Mouse (Mus musculus) cerebellum, adult 11-12 months (tissue): ENCODE data around the gene Psap.
"Not testable (repeated sequence)": the region's sequence is repeated elsewhere in the genome, so short reads cannot be mapped to it uniquely, and the experiment has no call there.

ENCODE experiments used
- DNase-seq: peaks from one replicate; pipeline ENCODE4 v3.0.0; 2022

The Psap gene

DNA sequence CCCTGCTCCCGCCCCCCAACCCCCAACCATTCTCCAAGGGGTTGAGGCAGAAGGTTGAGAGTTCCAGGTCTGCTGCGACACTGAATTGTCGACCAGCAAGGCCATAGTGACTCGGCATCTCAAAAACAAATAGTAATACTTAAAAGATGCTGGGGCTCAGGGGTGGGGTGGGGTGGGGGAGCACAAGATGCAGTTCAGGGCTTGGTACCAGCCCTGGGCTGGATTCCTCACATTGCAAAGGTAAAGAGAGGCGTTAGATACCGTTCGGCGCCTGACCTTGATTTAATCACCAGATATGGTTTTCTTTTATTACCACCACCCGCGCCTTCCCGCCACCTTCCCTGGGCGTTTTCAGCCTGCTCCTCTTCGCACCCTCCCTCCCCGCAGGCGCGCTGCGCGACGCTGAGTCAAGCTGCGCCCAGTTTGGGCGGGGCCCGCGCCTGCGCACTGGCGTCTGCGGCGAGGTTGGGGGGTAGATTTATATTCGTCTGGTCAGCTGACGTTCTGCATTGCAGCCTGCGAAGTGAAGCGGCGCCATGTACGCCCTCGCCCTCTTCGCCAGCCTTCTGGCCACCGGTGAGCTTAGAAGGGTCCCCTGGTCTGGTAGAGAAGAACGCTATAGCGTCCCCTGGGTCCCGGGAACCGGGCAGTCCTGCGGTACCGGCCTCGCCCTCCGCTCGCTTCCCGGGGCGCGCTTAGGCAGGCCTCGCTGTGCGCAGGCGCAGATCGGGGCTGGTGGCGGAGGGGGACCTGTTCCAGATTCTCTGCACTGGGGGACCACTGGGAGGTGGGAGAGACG lies at the start of gene Psap:
Psap (plus strand) TSS at position 421 of the 799 bp plus-strand sequence.
- DNase-seq = peak; percentile 96

DNA sequence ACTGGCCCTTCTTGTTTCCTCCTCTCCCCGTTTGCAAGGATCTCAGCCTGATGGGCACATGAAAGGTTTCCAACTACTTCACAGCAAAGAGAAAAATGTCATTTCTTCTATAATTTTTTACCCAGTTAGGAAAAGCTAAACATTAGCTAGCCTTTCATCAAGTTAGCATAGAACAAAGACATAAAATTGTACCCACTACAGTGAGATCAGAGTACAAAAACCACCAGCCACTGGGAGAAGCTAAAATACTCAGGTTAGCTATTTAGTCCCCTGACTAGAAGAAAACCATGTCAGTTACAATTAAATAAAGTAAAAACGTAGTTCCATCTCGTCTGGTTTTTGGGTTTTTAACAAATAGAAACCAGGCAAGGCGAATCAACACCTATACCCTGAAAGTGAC lies 49.8 kb upstream of the Psap start:
- no peak for DNase-seq

DNA sequence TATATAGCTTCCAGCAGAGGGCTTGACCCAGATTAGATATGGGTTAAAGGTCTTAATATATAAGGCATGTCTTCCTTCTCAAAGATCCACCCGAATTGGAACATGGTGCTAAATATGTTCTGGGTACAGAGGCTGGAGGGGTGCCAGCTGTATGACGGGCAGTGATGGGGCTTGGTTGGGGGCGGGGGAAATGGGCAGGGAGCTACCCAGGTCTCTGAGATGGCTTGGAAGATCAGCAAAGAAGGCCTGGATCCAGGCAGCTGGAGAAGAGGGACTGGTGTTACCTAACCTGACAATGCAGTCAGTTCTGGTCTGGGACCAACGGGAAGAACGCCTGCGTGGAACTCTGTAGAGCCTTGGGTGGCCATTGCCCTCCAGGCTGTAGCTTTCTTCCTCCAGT lies 48.3 kb upstream of the Psap start:
- DNase-seq = no peak

DNA sequence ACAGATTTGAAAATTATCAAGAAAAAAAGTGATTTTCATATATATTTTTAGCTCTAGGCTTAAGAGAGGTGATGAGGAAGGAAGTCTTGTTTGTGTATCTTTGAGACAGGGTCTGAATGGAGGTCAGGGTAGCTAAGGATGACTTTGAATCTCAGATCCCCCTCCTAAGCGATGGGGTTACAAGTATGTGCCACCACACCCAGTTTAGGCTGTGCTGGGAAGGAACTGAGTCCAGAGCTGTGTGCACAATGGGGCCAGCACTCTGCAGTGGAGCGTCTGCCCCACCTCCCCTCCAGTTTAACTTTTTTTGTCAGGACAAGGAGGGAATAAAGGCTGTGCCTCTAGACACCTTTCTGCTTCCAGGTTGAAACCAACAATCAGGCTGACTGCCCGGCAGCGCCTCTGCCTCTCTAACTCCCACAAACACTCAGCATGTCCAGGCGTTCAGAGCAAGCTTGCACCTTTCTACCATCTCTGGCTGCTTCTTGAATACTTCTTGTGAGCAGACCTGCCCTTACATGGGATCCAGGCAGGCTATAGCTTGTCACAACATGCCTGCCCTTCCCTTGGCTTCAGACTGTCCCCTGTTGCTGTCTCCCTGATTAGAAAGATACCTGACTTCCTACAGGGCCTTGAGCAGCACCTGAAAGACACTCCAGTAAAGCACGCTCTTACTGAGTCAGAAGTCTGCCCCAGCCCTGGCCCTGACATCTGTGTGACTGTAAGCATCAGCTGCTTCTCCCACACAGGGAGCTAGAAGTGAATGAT lies 46.9 kb upstream of the Psap start:
- no peak for DNase-seq

DNA sequence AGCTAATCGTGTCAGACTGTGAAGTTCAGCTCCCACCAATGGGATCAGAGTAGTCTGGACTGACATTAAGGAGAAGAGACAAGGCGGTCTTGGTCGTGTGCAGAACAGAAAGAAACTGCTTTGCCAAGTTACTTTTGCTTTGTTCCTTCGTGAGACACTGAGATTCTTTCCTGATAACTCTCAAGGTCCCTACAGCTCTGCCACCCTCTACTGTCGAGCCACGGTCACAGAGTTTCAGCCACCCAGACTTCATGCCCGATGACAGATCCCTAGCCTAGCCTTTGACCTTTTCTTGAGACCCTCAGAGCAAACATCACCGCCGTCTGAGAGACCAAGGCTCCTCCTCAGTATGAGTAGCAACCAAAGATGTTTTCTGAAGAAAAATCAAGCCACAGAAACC lies 43.4 kb upstream of the Psap start:
- no peak for DNase-seq

DNA sequence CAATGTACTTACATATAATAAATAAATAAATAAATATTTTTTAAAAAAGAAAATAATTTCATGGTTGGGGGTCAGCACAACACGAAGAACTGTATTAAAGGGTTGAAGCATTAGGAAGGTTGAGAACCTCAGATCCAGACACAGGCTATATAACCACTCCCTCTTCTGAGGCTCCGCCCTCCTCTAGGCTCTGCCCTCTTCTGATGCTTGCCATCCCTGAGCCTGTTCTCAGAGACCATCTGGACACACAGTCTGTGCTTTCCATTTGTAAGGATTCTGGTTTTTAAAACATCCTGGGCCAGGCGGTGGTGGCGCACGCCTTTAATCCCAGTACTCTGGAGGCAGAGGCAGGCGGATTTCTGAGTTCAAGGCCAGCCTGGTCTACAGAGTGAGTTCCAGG lies 41.6 kb upstream of the Psap start:
- DNase-seq = not testable (repeated sequence)

DNA sequence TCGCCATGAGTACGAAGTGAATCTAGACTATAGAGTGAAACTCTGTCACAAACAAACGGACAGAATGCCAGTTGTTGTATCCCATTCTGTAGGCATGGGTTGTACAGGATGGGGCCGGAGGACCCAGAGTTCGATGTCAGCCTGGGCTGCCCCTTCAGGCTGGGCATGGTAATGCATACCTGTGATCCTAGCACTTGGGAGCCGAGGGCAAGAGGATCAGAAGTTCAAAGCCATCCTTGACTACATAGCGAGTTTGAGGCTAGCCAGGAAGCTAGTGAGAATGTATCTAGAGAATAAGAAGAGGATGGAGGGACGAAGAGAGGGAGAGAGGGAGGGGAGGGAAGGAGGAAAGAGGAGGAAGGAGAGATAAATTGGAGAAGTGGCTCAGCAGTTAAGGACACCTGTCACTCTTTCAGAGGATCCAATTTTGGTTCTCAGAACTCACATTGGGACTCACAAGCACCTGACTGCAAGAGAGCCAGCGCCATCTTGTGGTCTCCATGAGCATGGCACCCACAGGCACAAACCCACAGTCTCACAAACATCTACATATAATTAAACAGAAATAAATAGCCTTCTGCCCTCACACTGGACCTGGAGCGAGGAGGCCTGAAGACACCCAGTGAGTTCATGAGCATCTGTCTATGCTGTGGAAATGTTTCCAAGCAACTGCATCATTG lies 39.8 kb upstream of the Psap start:
- peak; percentile 32 for DNase-seq

DNA sequence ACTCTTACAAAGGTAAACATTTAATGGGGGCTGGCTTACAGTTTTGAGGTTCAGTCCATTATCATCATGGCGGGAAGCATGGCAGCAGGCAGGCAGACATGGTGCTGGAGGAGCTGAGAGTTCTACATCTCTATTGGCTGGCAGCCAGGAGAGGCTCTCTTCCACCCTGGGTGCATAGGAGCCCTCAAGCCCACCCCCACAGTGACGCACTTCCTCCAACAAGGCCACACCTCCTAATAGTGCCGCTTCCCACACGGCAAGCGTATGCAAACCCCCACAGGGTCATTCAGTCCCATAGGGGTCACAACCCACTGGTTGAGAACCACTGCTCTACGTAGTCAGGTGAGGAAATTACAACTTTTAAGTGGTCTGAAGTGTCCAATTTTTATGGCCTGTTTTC lies 37.0 kb upstream of the Psap start:
- DNase-seq = no peak

DNA sequence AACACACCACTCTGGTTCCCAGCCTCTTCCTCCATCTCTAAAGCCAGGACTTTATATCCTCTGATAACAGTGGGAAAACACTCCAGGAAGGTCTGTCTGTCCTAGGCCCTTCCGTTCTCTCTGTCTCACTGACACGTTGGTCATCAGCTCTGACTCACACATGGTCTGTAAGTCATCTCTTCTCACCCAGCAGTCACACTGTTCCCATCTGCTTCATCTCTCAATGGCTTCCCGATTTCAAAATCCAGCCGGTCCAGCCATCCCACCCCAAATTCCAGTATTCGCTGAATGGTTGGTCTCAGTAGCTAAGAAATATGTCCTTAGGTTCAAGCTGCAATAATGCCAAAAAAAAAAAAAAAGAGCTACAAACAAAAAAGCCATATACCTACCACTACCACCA lies 33.5 kb upstream of the Psap start:
- no peak for DNase-seq

DNA sequence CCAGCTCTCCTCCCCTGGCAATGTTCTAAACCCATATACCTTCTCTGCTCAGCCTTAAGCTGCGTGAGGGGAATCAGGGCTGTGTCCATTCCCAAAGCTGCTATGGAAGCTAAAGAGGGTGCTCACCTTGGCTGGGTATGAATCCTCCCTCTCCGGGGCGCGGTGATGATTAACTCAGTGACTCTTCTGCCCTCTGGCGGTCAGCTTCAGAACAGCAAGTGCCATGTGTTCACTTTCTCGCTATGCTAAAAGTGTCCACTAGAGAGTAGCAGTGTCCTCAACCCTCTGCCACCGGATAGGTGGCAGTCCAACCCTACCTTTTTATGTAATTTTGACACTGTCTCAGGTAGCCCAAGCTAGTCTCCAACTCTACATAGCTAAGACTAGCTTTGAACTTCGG lies 32.4 kb upstream of the Psap start:
- DNase-seq = peak; percentile 83

DNA sequence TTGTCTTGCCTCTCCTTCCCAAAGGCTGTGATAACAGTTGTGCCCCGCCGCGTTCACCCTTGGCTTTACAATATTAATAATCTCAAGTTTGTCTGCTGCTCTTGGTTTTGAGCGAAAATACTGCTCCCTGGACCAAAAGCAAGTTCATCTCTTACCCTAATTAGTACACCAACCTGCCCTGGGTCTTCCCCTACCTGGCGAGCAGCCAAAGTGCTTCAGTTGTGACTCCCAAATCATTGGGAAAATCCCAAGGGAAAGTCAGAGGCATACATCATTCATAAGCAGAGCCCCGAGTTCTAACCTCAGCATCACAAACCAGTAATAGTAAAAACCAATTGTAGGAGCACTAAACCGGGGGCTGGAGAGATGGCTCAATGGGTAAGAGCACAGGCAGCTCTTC lies 31.8 kb upstream of the Psap start:
- DNase-seq = no peak

DNA sequence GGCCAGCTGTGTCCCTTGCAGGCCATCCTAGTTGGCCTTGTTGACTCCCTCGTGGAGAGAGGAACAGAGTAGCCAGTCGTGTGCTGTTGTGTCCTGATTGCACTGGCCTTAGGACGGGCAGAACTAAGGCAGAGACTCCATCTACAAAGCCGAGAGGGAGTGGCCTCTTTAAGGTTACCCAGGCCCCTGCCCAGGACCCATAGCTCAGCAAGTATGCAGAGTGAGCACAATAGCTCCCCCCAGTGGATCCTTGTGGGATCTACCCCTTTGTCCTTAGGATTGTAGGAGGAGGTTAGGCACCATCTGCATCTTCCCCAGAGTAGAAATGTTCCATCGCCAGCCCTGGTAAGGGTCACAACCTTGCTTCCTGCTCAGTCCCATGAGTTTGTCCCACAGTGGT lies 30.9 kb upstream of the Psap start:
- DNase-seq = peak; percentile 27

DNA sequence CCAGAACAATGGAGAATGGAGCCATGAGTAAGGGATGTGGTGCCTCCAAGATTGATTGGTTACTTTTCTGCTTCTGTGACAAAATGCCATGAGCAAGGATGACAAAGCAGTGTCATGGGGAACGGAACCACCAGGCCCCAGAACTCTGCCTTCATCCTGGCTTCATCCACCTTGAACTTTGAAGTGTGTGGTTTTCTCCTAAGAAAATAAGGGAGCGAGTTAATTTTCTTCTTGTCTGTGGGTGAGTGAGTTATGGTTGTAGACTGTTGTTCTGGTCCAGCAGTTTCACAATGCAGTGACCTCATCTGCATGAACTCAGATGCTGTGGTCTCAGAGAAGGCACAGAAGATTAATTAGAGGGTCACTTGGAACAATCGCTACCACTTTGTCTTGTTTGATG lies 29.1 kb upstream of the Psap start:
- DNase-seq = not testable (repeated sequence)

DNA sequence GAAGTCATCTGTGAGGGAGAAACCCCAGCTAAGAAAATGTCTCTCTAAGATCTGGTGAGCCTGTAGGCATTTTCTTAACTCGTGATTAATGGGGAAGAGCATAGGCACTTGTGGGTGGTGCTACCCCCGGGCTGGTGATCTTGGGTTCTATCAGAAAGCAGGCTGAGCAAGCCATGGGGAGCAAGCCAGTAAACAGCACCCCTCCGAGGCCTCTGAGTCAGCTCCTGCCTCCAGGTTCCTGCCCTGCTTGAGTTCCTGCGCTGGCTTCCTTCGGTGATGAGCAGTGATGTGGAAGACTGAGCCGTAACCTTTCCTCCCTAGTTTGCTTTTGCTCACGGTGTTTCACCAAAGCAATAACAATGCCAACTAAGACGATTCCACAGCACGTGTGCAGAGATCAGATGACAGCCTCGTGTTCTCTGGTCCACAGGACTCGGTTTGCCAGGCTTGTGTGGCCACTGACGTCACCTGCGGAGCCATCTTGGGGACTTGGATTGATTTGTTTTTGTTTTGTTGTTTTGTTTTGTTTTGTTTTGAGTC lies 26.9 kb upstream of the Psap start:
- DNase-seq = no peak

DNA sequence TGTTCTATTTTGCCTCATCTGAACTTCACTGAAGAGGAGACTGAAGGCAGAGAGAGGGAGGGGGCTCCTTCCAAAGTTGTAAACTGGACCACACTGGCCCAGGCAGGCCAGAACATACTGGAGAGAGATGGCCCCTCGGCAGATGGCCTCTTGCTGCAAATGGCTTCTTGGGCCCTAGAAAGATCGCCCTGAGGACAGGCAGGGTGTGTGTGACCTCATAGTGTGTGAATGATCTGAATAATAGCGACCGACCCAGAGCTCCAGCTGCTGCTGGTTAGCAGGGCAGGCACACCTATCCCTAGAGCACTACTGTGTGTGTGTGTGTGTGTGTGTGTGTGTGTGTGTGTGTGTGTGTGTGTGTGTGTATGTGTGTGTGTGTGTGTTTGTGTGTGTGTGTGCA lies 25.2 kb upstream of the Psap start:
- DNase-seq = no peak

DNA sequence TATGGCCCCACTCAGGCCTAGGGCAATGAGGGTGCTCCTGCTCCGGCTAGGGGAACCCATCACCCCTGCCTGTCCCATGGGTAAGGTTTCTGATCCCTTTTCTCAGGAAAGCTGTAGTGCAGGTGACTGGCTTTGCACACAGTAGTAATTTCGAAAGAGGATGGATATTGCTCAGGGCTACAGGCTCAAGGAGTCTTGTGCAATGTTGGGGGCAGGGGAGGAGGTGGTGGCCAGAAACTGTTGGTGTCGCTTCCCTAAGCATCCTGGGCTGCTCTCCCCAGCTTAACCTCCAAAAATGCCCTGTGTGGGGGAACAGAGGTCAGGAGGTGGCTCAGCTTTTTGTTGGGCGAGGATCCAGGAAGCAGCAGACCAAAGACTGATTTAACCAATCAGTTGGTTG lies 24.8 kb upstream of the Psap start:
- DNase-seq = no peak

DNA sequence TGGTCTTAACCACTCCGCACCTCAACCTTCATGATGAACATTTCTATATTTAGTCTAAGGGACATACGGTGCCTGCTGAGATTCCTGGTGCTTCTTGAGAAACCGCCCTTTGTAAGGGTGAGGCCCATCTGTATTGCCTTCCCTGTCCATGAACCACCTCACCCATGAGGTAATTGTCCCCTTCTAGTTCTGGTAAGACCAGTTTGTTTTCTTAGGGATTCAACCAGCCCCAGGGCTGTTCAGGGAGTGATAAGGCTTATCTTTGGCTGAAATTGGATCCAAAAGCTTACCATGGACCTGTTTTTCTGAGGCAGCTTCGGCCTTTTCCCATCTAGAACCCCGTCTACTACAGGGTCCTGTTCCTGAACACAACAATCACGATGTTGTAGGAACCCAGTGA lies 21.3 kb upstream of the Psap start:
- no peak for DNase-seq

DNA sequence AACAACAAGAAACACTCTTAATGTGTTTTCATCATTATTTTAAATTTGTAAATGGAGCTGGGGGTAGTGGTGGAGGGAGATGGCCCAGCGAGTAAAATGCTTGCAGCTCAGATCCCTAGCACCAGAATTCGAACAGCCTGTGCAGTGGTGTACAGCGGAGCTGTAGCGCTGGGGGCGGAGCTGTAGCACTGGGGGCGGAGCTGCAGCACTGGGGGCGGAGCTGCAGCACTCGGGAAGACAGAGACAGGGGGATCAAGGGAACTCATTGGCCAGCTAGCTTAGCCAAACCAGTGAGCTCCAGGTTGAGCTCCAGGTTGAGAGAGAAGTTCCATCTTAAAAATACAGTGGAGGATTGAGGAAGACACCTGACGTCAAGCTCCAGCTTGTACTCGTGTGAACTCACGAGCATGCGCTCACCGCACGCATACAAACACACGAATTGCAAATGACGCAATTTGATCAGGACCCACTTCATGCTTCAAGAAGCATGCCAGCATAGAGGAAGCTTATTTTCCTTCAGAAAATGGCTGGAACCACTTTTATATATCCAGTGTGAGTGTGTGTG lies 20.1 kb upstream of the Psap start:
- DNase-seq = no peak

DNA sequence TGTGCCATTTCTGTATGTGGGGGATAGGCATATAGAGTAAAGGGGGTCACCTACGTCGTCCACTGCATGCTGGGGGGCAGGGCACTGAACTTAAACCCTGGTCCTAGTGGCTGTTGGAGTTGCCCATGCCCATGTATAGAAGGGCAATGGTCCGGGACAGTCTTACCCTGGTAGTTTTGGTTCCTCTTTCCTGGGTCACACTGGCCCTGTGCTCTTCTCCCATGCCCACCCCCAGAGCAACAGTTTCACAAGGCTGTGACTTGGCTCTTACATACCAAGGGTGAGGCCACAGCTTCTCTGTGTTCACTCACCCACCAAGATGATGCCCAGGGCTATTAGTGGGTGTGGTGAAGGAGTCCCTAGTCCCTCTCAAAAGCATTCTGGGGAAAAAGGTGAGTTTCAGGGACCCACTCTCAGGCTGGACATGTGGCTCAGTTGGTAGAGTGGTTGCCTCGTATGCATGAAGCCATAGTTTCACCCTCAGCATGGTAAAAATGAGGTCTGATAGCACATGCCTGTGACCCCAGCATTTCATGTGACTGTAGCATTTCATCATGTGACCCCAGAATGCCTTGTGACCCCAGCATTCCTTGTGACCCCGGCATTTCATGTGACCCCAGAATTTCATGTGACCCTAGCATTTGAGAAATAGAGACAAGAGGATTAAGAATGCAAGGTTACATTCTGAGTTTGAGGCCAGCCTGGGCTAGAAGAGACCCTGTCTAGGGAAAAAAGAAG lies 16.7 kb upstream of the Psap start:
- DNase-seq = no peak

DNA sequence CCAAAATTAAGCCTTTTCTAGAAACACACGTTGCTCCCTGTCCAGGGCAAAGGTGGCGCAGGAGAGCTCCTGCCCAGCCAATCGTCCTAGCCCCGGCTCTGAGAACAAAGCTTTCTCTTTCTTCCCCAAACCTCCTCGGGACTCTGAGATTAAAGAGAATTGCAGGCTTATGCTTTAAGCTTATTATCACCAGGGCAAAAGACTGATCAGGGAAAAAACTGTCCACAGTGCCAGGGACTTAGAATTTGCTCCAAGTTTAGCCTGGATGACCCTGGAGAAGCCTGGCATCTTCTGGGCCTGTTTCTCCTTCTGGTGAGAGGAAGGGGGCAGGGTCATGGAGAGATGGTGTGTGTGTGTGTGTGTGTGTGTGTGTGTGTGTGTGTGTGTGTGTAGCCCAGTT lies 15.9 kb upstream of the Psap start:
- DNase-seq = no peak

DNA sequence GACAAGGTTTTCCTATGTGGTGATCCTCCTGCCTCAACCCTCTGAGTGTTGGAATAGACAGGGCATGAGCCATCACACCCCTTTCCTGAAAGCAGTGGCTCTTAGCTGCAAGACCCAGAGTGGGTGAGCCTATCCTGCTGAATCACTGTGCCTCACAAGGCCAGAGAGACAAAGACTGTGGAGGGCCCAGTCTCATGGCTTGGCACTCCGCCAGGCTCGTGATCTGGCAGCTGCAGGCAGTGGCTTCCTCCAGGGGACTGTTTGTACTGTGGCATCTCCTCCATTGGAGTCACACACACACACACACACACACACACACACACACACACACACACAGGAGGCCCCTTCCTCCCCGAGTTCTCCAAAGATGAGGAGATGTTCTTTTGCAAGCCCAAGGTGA lies 15.0 kb upstream of the Psap start:
- DNase-seq = no peak

DNA sequence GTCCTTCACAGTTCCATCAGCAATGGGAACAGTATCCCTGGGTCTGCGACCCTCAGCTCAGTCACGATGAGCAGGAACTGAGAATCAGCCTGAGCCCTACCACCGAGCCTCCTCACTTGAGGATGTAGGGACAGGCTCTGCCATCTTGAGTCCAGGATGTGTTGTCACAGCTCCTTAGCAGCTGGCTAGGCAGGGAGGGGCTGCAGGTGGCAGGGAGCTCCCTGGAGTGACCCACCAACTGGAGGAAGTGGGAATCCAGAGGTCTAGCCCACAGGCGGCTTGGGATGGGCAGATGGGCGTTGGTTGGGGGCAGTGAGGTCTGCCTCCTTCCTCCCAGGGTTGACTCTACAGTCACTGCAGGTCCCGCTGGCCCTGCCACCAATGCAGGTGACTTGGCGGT lies 14.1 kb upstream of the Psap start:
- no peak for DNase-seq

DNA sequence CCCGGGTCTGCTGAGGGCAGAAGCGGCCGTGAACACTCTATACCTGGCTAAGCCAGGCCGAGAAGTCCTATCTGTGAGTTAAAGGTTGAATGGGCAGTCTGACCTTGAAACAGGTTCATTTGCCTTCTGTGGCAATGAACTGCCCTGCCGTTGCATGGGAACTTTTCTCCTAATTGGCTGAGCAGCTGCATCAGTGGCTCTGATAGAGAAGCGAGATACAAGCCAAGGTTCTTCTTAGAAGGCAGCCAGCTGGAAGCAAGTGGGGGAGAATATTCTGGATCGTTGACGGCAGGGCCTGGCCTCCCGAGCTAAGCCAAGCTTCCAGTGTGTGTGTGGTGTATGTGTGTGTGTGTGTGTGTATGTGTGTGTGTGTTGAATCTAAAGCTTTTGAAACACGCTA lies 12.2 kb upstream of the Psap start:
- DNase-seq = no peak
